Mouse (Mus musculus): ENCODE data around the gene Ocel1.

Gene Ocel1

DNA sequence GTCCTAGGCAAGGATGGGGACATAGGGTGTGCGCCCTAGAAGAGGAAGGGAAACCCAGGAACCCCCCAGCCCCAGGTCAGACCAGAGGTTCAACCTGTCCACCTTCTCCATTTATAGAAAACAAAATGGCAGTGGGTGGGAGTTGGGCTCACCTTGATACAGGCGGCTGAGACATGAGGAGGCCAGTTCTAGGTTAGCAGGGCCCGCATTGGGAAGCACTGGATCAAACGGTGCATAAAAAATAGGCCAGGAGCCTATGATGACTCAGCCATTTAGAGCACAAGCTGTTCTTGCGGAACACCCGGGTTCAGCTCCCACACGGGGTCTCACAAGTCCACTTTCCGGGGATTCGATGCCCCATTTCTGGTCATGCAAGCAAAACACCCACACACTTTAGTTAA lies 33.9 kb downstream of the Ocel1 start:
- peak; percentile 51 for DNase-seq

GRCm38 (mm10) chr8:71405401-71406098 lies 34.5 kb downstream of the Ocel1 start, which contains the start of gene Ankle1:
Gene Ankle1 (plus strand): TSS chr8:71406010.
- peak; percentile 97 for DNase-seq

- DNase-seq = peak; percentile 82
Observed at GRCm38 (mm10) chr8:71406099-71407015, 35.3 kb downstream of the Ocel1 start.

- DNase-seq = no peak
Observed at GRCm38 (mm10) chr8:71407441-71407840, 36.3 kb downstream of the Ocel1 start.

- no peak for DNase-seq
Observed at GRCm38 (mm10) chr8:71408231-71408630, 37.1 kb downstream of the Ocel1 start.

DNA sequence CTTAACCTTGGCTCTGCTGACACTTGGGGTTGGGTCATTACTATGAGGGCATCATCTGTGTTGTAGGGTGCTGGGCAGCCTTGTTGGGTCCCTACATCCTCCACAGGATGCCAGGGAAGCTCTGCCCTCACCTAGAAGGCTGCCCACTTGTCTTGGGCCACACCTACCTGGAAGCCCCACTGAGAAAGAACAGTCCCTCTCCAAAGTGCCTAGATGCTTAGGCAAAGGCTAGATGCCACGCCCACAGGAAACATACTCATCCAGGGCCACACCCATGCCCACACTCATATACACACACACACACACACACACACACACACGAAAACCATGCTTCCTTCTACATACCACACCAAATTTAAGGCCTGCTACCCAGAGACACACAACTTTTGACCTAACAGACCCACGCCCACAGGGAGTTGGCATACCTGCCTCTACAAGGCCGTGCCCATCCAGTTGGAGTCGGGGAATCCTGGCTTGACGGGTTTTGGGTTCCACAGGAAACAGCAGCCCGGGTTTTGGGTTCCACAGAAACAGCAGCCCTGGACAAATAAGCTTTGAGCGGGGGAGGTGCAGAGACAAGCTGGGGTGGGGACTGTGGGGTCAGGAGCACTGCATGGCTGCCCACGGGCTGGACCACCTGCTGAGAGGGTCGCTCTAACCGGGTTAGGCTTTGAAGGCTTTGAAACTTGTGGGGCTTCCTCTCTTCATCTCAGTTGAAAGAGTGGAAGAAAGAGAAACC lies 40.6 kb downstream of the Ocel1 start:
- no peak for DNase-seq

DNA sequence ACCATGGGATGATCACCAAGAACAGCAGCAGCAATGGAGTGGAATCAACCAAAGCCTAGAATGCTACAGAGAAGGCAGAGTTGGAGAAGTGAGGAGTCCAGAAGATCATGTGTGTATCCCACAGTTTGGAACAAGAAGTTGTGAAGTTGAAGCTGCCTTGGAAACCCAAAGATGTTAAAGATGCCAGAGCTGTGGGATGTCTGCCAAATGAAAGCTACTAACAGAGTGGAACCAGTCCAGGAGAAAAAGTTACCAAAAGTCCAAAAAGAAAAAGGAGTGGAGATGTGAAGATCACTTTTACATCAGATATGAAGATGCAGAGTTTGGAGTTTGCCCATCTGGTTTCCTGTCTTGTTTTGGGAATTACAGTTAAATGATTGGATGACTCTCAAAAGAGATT lies 51.0 kb downstream of the Ocel1 start:
- DNase-seq = no peak

Data from kidney, postnatal 14 days (tissue).